In genomic region chr2:139608167-139608566, GRCm38 (mm10) we compare ENCODE assay signal across 17 mouse cellular contexts.
DNase-seq lines count a peak whose midpoint lies in the region; ATAC-seq lines count a peak whose summit lies in the region.
"Had no signal": no experiment of that assay in that cellular context is flagged by ENCODE, and none has a peak within 500 bp of the region (broad histone marks: within the 10 kb centered on the region; RNA-seq: fewer than 3 reads in every experiment).

No protein-coding gene starts in this region.

- H3K36me3 ChIP-seq in forebrain, embryonic 13.5 days (ENCODE audit: poor library complexity, severe bottlenecking): no peaks in the 10 kb centered on the region
- no peaks in the 10 kb centered on the region for H3K36me3 ChIP-seq in forebrain, embryonic 16.5 days (ENCODE audit: control insufficient read depth, insufficient read depth)
- no peaks in the 10 kb centered on the region for H3K36me3 ChIP-seq in neural tube, embryonic 15.5 days
- no peaks in the 10 kb centered on the region for H3K36me3 ChIP-seq in limb, embryonic 11.5 days (ENCODE audit: control insufficient read depth, insufficient read depth, low read length)
- H3K36me3 ChIP-seq: hindbrain, embryonic 15.5 days; liver, embryonic 12.5 days had no signal

- 0 out of 2 replicates have a peak, but pooled peaks cover 4% of the 10 kb centered on the region for H3K27me3 ChIP-seq in forebrain, embryonic 13.5 days
- no peaks in the 10 kb centered on the region for H3K27me3 ChIP-seq in forebrain, embryonic 16.5 days (replicated peaks; ENCODE audit: control insufficient read depth, insufficient read depth, low read length)
- no peaks in the 10 kb centered on the region for H3K27me3 ChIP-seq in neural tube, embryonic 15.5 days (replicated peaks)
- no peaks in the 10 kb centered on the region for H3K27me3 ChIP-seq in limb, embryonic 11.5 days (ENCODE audit: control insufficient read depth, insufficient read depth, low read length)
- H3K27me3 ChIP-seq: liver, embryonic 12.5 days had no signal

- no peak overlapping the region for H3K27ac ChIP-seq in forebrain, embryonic 13.5 days
- no peak overlapping the region for H3K27ac ChIP-seq in forebrain, embryonic 16.5 days (ENCODE audit: low read length)
- no peak overlapping the region for H3K27ac ChIP-seq in neural tube, embryonic 15.5 days (replicated peaks)
- H3K27ac ChIP-seq in limb, embryonic 11.5 days (replicated peaks; ENCODE audit: low read depth, low read length): peak overlapping the region; percentile 81
- H3K27ac ChIP-seq: hindbrain, embryonic 15.5 days; left cerebral cortex, adult 2 months; liver, embryonic 12.5 days had no signal

- no peaks in the 10 kb centered on the region for H3K9me3 ChIP-seq in forebrain, embryonic 13.5 days (replicated peaks)
- H3K9me3 ChIP-seq in forebrain, embryonic 16.5 days (ENCODE audit: control insufficient read depth, low read length): no peaks in the 10 kb centered on the region
- H3K9me3 ChIP-seq in neural tube, embryonic 15.5 days (replicated peaks): no peaks in the 10 kb centered on the region
- H3K9me3 ChIP-seq in limb, embryonic 11.5 days (ENCODE audit: control insufficient read depth, low read length): no peaks in the 10 kb centered on the region
- H3K9me3 ChIP-seq: hindbrain, embryonic 15.5 days; liver, embryonic 12.5 days had no signal

- WGBS in forebrain, embryonic 13.5 days: 19% methylated on average over 3 of the region's 3 CpGs
- WGBS in forebrain, embryonic 16.5 days: 26% methylated on average over 3 of the region's 3 CpGs
- 22% methylated on average over 3 of the region's 3 CpGs for WGBS in neural tube, embryonic 15.5 days
- WGBS in limb, embryonic 11.5 days: 17% methylated on average over 3 of the region's 3 CpGs

- no peak; the same call in 1 of the 2 replicates for ATAC-seq in forebrain, embryonic 13.5 days
- no peak for ATAC-seq in forebrain, embryonic 16.5 days
- ATAC-seq in neural tube, embryonic 15.5 days (ENCODE audit: low FRiP score): no peak
- no peak for ATAC-seq in limb, embryonic 11.5 days (ENCODE audit: insufficient number of reproducible peaks, low FRiP score, low TSS enrichment, low read depth)
- ATAC-seq in megakaryocyte, adult 5-6 weeks (ENCODE audit: poor library complexity, severe bottlenecking): no peak
- ATAC-seq: liver, embryonic 12.5 days; Patski had no signal

- H3K9ac ChIP-seq in forebrain, embryonic 13.5 days: no peak overlapping the region
- no peak overlapping the region for H3K9ac ChIP-seq in forebrain, embryonic 16.5 days (replicated peaks; ENCODE audit: low read depth, low read length)
- H3K9ac ChIP-seq in neural tube, embryonic 15.5 days (replicated peaks): no peak overlapping the region
- H3K9ac ChIP-seq in limb, embryonic 11.5 days (ENCODE audit: low read length): no peak overlapping the region
- H3K9ac ChIP-seq: hindbrain, embryonic 15.5 days; liver, embryonic 12.5 days had no signal

- DNase-seq in neural tube, embryonic 10.5 days (ENCODE audit: extremely low spot score, low spot score): peak; percentile 50
- no peak for DNase-seq in limb, embryonic 11.5 days (ENCODE audit: low spot score)
- no peak for DNase-seq in layer of hippocampus, postnatal 14 days (ENCODE audit: low spot score in 2 of 2)
- no peak for DNase-seq in urinary bladder, postnatal 25 days (ENCODE audit: low spot score)
- DNase-seq: cerebellum, adult 2 months; gastrocnemius, postnatal 25 days; kidney, postnatal 10 days; right cerebral cortex, adult 18-20 months; thymus, postnatal 4 days had no signal

- no peak overlapping the region for H3K4me3 ChIP-seq in forebrain, embryonic 13.5 days
- no peak overlapping the region for H3K4me3 ChIP-seq in forebrain, embryonic 16.5 days (replicated peaks; ENCODE audit: low read length)
- H3K4me3 ChIP-seq in neural tube, embryonic 15.5 days (replicated peaks): no peak overlapping the region
- H3K4me3 ChIP-seq in limb, embryonic 11.5 days (ENCODE audit: low read depth, low read length): no peak overlapping the region
- H3K4me3 ChIP-seq: hindbrain, embryonic 15.5 days; left cerebral cortex, adult 2 months; liver, embryonic 12.5 days had no signal

- H3K4me1 ChIP-seq in forebrain, embryonic 13.5 days: peaks cover 21% of the 10 kb centered on the region
- H3K4me1 ChIP-seq in forebrain, embryonic 16.5 days (replicated peaks; ENCODE audit: control insufficient read depth, insufficient read depth, low read length): peaks cover 14% of the 10 kb centered on the region
- H3K4me1 ChIP-seq in neural tube, embryonic 15.5 days: peaks cover 32% of the 10 kb centered on the region
- H3K4me1 ChIP-seq in limb, embryonic 11.5 days (ENCODE audit: control insufficient read depth, insufficient read depth, low read length): peaks cover 32% of the 10 kb centered on the region
- H3K4me1 ChIP-seq: liver, embryonic 12.5 days had no signal

- H3K4me2 ChIP-seq in forebrain, embryonic 13.5 days: peak overlapping the region; percentile 44; the same call in 1 of the 2 replicates
- H3K4me2 ChIP-seq in forebrain, embryonic 16.5 days (ENCODE audit: low read length): no peak overlapping the region
- no peak overlapping the region for H3K4me2 ChIP-seq in neural tube, embryonic 15.5 days
- peak overlapping the region; percentile 22 for H3K4me2 ChIP-seq in limb, embryonic 11.5 days (ENCODE audit: low read depth, severe bottlenecking)
- H3K4me2 ChIP-seq: liver, embryonic 12.5 days had no signal

Comparison
In these comparisons a context has a peak if more than half of its experiments do, and no peak if none do; other contexts are left out.
1. H3K4me2 ChIP-seq: peak in forebrain, embryonic 13.5 days (single experiment) and limb, embryonic 11.5 days (single experiment); none in forebrain, embryonic 16.5 days (single experiment) and neural tube, embryonic 15.5 days (single experiment).